Mouse (Mus musculus): Measurements from ENCODE around the gene Ctf2.

DNA sequence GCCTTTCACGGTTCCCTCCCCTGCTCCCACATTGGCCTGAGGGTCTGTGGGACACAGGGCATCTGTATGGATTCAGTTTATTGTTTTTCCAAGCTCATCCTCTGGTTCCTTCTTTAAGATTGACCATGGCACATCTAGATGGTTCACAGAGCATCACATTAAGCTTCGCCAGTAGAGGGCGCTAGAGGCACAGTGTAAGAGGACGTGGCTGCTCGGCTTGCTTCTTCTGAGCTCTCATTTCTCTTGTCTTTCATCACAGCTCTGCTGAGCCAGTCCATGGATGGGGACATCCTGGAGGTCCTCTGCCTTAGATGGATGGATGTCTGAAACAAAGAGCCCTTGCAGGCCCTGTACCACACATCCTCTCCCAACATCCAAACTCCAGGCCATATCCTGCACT lies 57.0 kb downstream of the Ctf2 start:
- no peak for TF ChIP-seq USF2 (conservative IDR thresholded peaks at IDR 0.05; ENCODE audit: low read depth, low read length)
- TF ChIP-seq JUND (conservative IDR thresholded peaks at IDR 0.05; ENCODE audit: low read depth, low read length), result no peak
- TF ChIP-seq CTCF (conservative IDR thresholded peaks at IDR 0.05 in 1 of 2, IDR thresholded peaks at IDR 0.05 in 1 of 2; ENCODE audit: low read depth in 2 of 2, low read length in 2 of 2), result peak; percentile 84 to 96
- TF ChIP-seq MEF2A (IDR thresholded peaks at IDR 0.05; ENCODE audit: borderline replicate concordance, low read depth, low read length), result no peak
- no peak for TF ChIP-seq POLR2A (IDR thresholded peaks at IDR 0.05; ENCODE audit: low read depth, low read length)
- TF ChIP-seq CHD2 (IDR thresholded peaks at IDR 0.05; ENCODE audit: low read length), result no peak
- no peak for TF ChIP-seq UBTF (IDR thresholded peaks at IDR 0.05; ENCODE audit: low read depth, low read length)
- TF ChIP-seq SIN3A (IDR thresholded peaks at IDR 0.05; ENCODE audit: low read length), result no peak
- no peak for TF ChIP-seq TCF12 (IDR thresholded peaks at IDR 0.05; ENCODE audit: low read depth, low read length)
- no peak for TF ChIP-seq GABPA (IDR thresholded peaks at IDR 0.05; ENCODE audit: insufficient replicate concordance, low read depth, low read length)
- no peak for TF ChIP-seq EP300 (IDR thresholded peaks at IDR 0.05; ENCODE audit: low read length)
- no peak for TF ChIP-seq MAX (IDR thresholded peaks at IDR 0.05; ENCODE audit: low read length)
- TF ChIP-seq NRF1 (IDR thresholded peaks at IDR 0.05; ENCODE audit: low read depth, low read length), result no peak

Data from CH12.LX (cell line).